Mouse (Mus musculus): ENCODE measurements around the gene Pum3.

- peak; percentile 86 for TF ChIP-seq CTCF (IDR thresholded peaks at IDR 0.05; ENCODE audit: low read depth, low read length)
- TF ChIP-seq POLR2A (IDR thresholded peaks at IDR 0.05; ENCODE audit: extremely low read depth, insufficient read depth, low read length), result no peak
Measured at GRCm38 (mm10) chr19:27450458-27450857, 20.8 kb upstream of the Pum3 start.

Data from liver, adult 2 months (tissue).